Mouse (Mus musculus) heart, embryonic 13.5 days (tissue): ENCODE data around the gene Hrasls5. TPM values are rescaled to one million over a fixed set of nuclear protein-coding genes. Genes with fewer than 3 reads are reported as not detected.

Experiments
- polyA plus RNA-seq: library from polyadenylated mRNA; unstranded; fragments of >200 nt; fragmentation: Nextera tagmentation; extraction: Ambion mirVana; gene quantifications from 2 replicates; pipeline ENCODE4 v1.2.1, GENCODE M21; 2015

Hrasls5 gene
- polyA plus RNA-seq, 1 experiment from 2014 or later = not detected

Other genes with a start within 250 kb of the Hrasls5 start
- 18.8 and 22.3 TPM in 2 replicates for gene Spindoc, start 229.5 kb upstream of the Hrasls5 start, polyA plus RNA-seq
- gene 2700081O15Rik, start 194.9 kb upstream of the Hrasls5 start, polyA plus RNA-seq = 3.5 and 3.7 TPM in 2 replicates
- gene Rtn3, start 129.3 kb upstream of the Hrasls5 start, polyA plus RNA-seq = 129 and 138 TPM in 2 replicates
- 7.2 and 7.7 TPM in 2 replicates for gene Atl3, start 118.5 kb upstream of the Hrasls5 start, polyA plus RNA-seq
- 60.1 and 65.2 TPM in 2 replicates for gene Pla2g16, start 55.1 kb upstream of the Hrasls5 start, polyA plus RNA-seq
- gene Lgals12, start 5.3 kb upstream of the Hrasls5 start, polyA plus RNA-seq = 0.25 and 0.27 TPM in 2 replicates
- gene Slc22a19, start 98.8 kb downstream of the Hrasls5 start, polyA plus RNA-seq = not detected in 2 replicates
- not detected in 2 replicates for gene Slc22a26, start 190.1 kb downstream of the Hrasls5 start, polyA plus RNA-seq